Mouse (Mus musculus) embryo, embryonic 11 days (tissue): Measurements from ENCODE around the gene Mdga1.

Source experiments
- DNase-seq: peaks from one replicate; pipeline ENCODE4 v3.0.0-alpha.2; 2015

Mdga1 gene

GRCm38 (mm10) chr17:29841781-29842690 is 127.9 kb downstream of the Mdga1 start:
- peak; percentile 77 for DNase-seq

GRCm38 (mm10) chr17:29838029-29838428 is 131.9 kb downstream of the Mdga1 start:
- DNase-seq: peak; percentile 68

GRCm38 (mm10) chr17:29837441-29837840 is 132.4 kb downstream of the Mdga1 start:
- DNase-seq: no peak

DNA sequence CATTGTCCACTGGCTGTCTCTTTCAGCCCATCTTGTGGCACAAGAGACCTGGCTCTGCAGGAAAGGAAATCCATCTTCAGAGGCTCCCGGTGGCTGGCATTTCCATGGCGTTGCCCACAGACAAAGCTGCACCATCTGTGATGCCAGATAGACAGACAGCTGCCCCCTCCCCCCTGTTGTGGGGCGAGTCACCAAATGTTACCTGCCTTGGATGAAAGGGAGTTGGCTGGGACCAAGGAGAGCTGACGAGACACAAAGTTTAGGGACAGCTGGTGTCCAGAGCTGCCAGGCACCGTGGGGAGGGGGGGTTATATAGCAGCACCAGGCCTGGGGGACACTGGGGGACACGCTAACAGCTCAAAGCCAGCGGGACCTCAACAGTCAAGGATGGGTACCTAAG is 135.1 kb downstream of the Mdga1 start:
- DNase-seq: no peak

DNA sequence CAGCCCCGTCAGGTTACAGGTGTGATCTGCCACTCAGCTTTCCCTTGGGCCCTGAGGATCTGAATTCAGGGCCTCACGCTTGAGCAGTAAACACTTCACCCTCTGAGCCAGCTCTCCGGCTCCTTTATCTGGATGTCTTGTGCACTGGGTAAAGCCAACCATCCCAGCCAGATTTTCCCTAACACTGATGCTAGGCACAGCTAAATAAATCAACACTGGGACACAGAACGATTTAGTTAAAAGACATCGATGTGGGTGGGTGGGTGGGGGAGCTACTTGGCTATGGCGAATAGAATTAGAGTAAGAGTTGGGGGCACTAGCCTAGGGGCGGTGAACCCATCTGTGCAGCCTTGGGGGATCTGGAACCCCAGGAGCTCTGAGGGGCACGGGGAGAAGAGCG is 135.6 kb downstream of the Mdga1 start:
- DNase-seq: no peak

DNA sequence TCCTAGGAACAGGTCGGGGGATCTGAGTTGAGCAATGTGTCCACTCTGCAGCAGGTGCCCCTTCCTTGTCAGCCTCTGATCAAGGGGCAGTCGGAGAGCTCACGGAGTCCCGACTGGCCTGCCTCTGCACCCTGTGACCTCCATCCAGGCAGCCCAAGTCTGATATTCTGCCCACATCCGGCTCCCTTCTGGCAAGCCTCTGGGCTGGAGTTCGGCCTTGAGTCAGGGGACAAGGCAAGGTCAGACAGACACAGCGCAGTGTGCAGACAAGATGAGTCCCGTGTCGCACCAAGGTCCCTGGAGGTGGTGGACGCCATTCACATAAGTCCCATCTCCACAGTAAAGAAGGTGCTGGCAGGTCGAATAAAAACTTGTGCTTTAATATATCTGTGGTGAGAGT is 138.2 kb downstream of the Mdga1 start:
- DNase-seq: no peak

- DNase-seq: no peak
These were observed 140.8 kb downstream of the Mdga1 start for GRCm38 (mm10) chr17:29829136-29829535.

- no peak for DNase-seq
These were observed 142.3 kb downstream of the Mdga1 start for GRCm38 (mm10) chr17:29827602-29828001.

- no peak for DNase-seq
These were observed 145.3 kb downstream of the Mdga1 start for GRCm38 (mm10) chr17:29824512-29825120.

DNA sequence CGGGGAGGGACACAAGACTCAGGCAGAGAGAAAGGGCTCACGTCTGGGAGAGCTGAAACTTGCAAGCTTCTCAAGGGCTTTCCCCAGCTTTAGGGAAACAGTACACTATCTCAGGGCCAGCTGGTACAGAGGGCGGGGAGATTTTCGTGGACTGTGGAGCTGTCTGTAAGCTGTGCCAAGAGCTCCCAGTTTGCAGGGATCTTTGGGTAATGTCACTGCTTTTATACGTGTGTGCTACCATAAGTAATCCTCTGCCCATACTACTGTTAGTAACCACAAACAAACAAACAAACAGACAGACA is 145.7 kb downstream of the Mdga1 start:
- no peak for DNase-seq

GRCm38 (mm10) chr17:29823439-29824207 is 146.3 kb downstream of the Mdga1 start:
- no peak for DNase-seq

- no peak for DNase-seq
These were observed 150.3 kb downstream of the Mdga1 start for GRCm38 (mm10) chr17:29819608-29820007.

DNA sequence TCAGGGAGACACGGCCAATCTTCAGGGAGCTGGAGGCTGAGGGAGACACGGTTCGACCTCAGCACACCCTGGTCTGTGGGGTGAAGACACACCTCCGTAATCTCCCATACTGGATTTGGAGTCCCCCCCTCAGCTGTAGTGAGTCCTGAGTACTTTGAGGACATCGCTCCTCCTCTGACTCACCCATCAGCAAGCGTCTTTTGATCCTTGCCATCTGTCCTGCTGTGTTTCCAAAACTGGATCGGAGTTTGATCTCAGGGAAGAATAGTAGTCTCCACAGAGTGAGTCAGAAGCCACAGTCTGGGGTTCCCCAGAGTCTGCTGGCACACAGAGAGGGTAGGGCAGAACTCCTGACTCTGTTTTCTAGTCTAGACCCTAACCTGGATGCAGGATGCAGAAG is 150.9 kb downstream of the Mdga1 start:
- no peak for DNase-seq

DNA sequence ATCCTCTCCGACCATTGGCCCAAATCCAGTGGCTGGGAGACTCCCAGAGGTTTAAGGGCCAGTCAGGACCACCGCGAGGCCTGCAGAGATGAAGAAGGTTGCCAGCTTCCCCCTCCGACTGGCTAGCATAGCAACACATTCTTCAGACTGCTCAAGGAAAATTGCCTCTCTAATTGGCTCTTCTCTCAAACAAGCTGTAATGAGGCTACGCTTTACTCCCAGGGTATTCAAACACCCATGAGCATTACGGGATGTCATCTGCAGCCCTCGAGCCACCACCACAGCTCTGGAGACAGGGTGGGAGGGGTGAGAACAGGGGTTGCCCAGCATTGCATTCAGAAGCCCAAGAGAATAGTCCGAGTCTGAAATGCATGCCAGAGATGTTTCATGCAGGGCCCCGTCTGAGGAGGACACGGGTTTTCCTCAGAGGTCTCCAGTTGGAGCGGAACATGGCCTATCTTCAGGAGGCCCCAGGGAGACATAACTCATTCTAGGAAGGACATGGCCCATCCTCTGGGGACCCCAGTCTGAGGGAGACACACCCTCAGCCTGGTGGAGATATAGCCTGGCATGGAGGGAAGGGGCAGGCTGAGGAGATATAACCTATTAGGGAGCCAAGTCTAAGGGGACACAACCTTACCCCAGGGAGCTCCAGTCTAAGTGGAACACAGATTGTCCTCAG is 151.5 kb downstream of the Mdga1 start:
- DNase-seq: peak; percentile 29

DNA sequence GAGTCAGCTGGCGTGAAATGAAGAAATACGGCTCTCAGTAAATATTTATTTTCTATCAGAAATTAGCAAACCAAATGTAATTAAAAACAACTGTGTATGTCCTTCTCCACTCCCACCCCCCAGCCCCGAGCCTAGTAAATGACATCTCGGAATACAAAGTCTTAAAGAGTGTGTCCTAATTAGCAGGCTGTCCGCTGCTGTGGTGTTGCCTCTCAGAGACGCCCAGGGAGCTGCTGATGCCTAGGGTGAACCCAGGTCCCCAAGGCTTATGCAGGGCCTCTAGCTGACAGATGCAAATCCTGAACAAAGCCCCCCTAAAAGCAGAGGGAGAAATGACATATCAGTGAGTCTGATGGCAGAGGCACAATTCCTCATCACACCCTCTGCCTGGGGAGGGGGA is 155.1 kb downstream of the Mdga1 start:
- DNase-seq: no peak

GRCm38 (mm10) chr17:29813328-29813727 is 156.6 kb downstream of the Mdga1 start:
- DNase-seq: no peak

GRCm38 (mm10) chr17:29803545-29803944 is 166.3 kb downstream of the Mdga1 start:
- no peak for DNase-seq

GRCm38 (mm10) chr17:29801358-29801757 is 168.5 kb downstream of the Mdga1 start:
- DNase-seq: peak; percentile 59

GRCm38 (mm10) chr17:29800096-29800455 is 169.8 kb downstream of the Mdga1 start:
- DNase-seq: no peak

DNA sequence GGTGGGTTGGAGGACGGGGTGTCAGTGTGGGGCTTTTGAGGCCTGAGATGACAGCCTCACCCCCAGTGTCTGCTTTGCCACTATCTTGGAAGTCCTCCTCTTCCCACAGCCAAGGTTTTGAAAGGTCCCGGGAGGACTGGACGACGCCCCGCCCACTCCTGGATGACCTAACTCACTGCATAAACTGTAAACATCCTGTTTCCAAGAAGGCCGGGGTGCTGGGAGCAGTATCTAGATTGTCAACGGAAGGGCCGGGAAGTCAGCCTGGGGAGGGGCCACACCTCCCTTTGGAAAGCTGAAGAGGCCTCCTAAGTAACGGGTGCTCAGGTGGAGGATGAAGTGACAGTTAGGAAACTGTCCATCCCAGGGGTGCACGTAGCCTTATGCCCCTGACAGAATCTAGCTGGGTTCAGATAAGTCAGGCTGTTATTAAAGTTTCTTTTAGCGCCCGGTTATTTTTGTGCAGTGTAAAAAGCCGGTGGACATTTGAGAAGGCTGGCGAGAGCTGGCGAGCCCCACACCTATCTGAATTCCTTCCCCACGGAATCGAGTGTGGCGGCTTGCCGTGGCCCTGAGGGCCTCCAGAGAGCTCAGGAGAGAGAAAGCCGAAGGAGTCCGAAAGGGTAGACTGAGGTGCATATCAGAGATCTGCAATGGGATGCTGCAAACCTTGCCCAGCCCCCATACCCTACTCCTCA is 170.3 kb downstream of the Mdga1 start:
- DNase-seq: no peak

DNA sequence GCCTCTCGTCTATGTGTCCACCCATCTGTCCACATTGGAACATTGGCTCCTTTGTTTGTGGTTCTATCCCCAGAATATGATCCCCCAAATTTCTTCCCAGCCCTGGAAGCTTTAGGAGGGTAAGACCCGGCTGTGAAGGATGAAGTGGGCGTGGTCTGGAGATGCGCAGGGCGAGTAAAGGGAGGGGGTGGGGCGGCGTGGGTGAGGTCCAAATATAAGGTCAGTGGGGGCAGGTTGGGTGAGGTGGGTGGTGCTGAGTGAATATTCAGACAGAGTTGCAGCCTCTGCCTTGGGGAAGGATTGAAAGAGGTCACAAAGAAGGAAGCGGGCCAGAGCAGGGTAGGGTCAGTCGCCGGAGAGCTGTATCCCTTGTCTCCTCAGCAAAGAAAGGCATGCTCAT is 171.7 kb downstream of the Mdga1 start:
- DNase-seq: no peak

DNA sequence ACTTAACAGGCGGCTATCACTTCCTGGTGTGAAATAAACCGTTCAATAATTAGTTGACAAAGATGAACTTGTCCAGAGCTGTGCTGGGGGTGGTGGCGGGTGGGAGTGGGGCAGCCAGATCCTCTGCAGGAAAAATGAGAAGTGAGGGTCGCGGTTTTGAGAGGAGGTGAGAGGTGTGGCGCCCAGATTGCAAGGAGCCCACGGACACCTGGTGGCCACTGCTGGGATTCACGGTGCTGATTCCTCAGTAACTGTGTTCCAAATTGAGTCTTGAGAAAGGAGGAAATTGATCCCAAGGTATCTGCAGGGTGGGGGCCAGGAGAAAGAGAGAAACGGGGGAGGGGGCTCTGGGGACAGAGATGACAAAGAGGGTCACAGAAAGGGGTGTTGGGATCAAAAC is 173.1 kb downstream of the Mdga1 start:
- DNase-seq: no peak

- peak; percentile 82 for DNase-seq
These were observed 173.8 kb downstream of the Mdga1 start for GRCm38 (mm10) chr17:29796086-29796485.
